Mouse (Mus musculus) lung, postnatal 0 days (tissue): Measurements from ENCODE around the gene Slc22a6. TPM values are rescaled to one million over a fixed set of nuclear protein-coding genes. Genes with fewer than 3 reads are reported as not detected.

ENCODE experiments used
- ATAC-seq: fragments of 200-750 bp; cut with Nextera tagmentation; 2 replicates; pipeline ENCODE4 v1.8.0; 2017; ENCODE audit warnings: moderate library complexity
- DNase-seq: peaks from one replicate; pipeline ENCODE4 v3.0.0-alpha.2; 2016; ENCODE audit warnings: low spot score
- H3K27ac ChIP-seq: fragments of 300-500 bp; sonication (generic); 2 replicates; pipeline ENCODE4 v1.5.1; 2014; ENCODE audit warnings: antibody characterized with exemption, mild to moderate bottlenecking, low read length, mixed read lengths
- H3K27me3 ChIP-seq: fragments of 300-500 bp; sonication (generic); replicated peaks from 2 replicates; pipeline ENCODE4 v1.6.1; 2014; ENCODE audit warnings: low read length, mixed read lengths; ENCODE audit not compliant: insufficient read depth
- H3K36me3 ChIP-seq: fragments of 300-500 bp; sonication (generic); 2 replicates; pipeline ENCODE4 v1.6.1; 2014; ENCODE audit warnings: low read length, mixed read lengths; ENCODE audit not compliant: insufficient read depth
- H3K4me1 ChIP-seq: fragments of 300-500 bp; sonication (generic); 2 replicates; pipeline ENCODE4 v1.6.1; 2014; ENCODE audit warnings: antibody characterized with exemption, low read depth, low read length, mixed read lengths; ENCODE audit not compliant: insufficient read depth
- H3K4me2 ChIP-seq: fragments of 300-500 bp; sonication (generic); replicated peaks from 2 replicates; pipeline ENCODE4 v1.6.1; 2014; ENCODE audit warnings: low read depth, mild to moderate bottlenecking, low read length, moderate library complexity, mixed read lengths
- H3K4me3 ChIP-seq: fragments of 300-500 bp; sonication (generic); 2 replicates; pipeline ENCODE4 v1.5.1; 2014; ENCODE audit warnings: low read depth, low read length
- H3K9ac ChIP-seq: fragments of 300-500 bp; sonication (generic); replicated peaks from 2 replicates; pipeline ENCODE4 v1.6.1; 2014; ENCODE audit warnings: low read depth, mild to moderate bottlenecking
- H3K9me3 ChIP-seq: fragments of 300-500 bp; sonication (generic); 2 replicates; pipeline ENCODE4 v1.6.1; 2016; ENCODE audit warnings: low read length, mixed read lengths
- CTCF ChIP-seq: IDR thresholded peaks from 2 replicates; pipeline ENCODE4 v1.5.1; 2016; ENCODE audit warnings: antibody characterized with exemption, mild to moderate bottlenecking
- EP300 ChIP-seq: IDR thresholded peaks from 2 replicates; pipeline ENCODE4 v1.6.1; 2016; ENCODE audit warnings: antibody characterized with exemption, mild to moderate bottlenecking, control low read depth
- WGBS: fragments of 180-500 bp; shearing (Covaris S2); extraction: QIAGEN DNeasy Blood & Tissue Kit; methylation state at CpG from one replicate; pipeline ENCODE4 v1.1.7; 2014; 5-methylcytosine and 5-hydroxymethylcytosine counted together
- polyA plus RNA-seq: library from polyadenylated mRNA; unstranded; fragments of >200 nt; fragmentation: Nextera tagmentation; extraction: Ambion mirVana; gene quantifications from 2 replicates; pipeline ENCODE4 v1.2.1, GENCODE M21; 2015

The Slc22a6 gene
- polyA plus RNA-seq, 1 experiment from 2014 or later, result not detected

- no peaks in the 10 kb centered on the region for H3K9me3 ChIP-seq
- no peaks in the 10 kb centered on the region for H3K36me3 ChIP-seq
- no peaks in the 10 kb centered on the region for H3K27me3 ChIP-seq
- no peaks in the 10 kb centered on the region for H3K4me1 ChIP-seq
- DNase-seq (no peak), ATAC-seq (no peak)
- H3K4me2 ChIP-seq, result no peak overlapping the region
- H3K9ac ChIP-seq, result no peak overlapping the region
- 75% methylated on average over 2 of the region's 2 CpGs for WGBS
- H3K4me3 ChIP-seq, result no peak overlapping the region
- H3K27ac ChIP-seq, result no peak overlapping the region
- TF ChIP-seq CTCF (no peak), EP300 (no peak)
Measured at GRCm38 (mm10) chr19:8646393-8646792, 28.6 kb downstream of the Slc22a6 start.

DNA sequence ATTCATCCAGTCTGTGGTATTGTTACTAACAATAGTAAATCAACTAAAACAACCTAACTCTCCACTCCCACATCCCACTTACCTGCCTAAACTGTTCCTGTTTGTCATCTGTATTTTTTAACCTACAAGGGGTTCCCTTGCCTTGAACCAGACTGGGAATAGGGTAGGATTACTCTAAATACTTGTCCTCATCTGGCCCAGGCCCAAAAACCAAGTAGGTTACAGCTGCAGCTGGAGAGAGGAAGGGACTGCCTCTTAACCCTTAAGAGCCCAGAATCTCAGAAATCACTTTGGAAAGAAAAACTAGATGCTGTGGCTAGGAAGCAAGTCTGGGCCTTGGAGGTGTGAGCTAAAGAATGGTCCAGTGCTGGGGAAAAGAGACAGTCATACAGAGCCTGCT, 38.0 kb downstream of the Slc22a6 start:
- Histone ChIP-seq H3K4me1 (no peaks in the 10 kb centered on the region), H3K27me3 (no peaks in the 10 kb centered on the region), H3K4me2 (no peak overlapping the region), H3K4me3 (no peak overlapping the region), H3K36me3 (no peaks in the 10 kb centered on the region), H3K9me3 (no peaks in the 10 kb centered on the region), H3K9ac (no peak overlapping the region), H3K27ac (no peak overlapping the region)
- DNase-seq (no peak), ATAC-seq (no peak)
- TF ChIP-seq EP300 (no peak), CTCF (no peak)

- TF ChIP-seq CTCF (no peak), EP300 (peak; percentile 24; the same call in 1 of the 2 replicates)
- Histone ChIP-seq H3K4me1 (no peaks in the 10 kb centered on the region), H3K36me3 (no peaks in the 10 kb centered on the region), H3K27me3 (no peaks in the 10 kb centered on the region), H3K4me2 (no peak overlapping the region), H3K27ac (no peak overlapping the region), H3K9ac (no peak overlapping the region), H3K4me3 (no peak overlapping the region), H3K9me3 (no peaks in the 10 kb centered on the region)
- ATAC-seq, result peak; percentile 28; the same call in 1 of the 2 replicates
- 75% methylated on average over 4 of the region's 4 CpGs for WGBS
- no peak for DNase-seq
Measured at GRCm38 (mm10) chr19:8656341-8656740, 38.5 kb downstream of the Slc22a6 start.

- under 1% methylated on average over 35 of the region's 35 CpGs for WGBS
- H3K4me3 ChIP-seq, result peak overlapping the region; percentile 36
- no peaks in the 10 kb centered on the region for H3K36me3 ChIP-seq
- TF ChIP-seq CTCF, result no peak; the same call in 1 of the 2 replicates
- TF ChIP-seq EP300, result no peak
- 0 out of 2 replicates have a peak, but pooled peaks cover 4% of the 10 kb centered on the region for H3K4me1 ChIP-seq
- DNase-seq, result no peak
- ATAC-seq, result peak; percentile 15; the same call in 1 of the 2 replicates
- H3K9me3 ChIP-seq, result no peaks in the 10 kb centered on the region
- no peak overlapping the region for H3K27ac ChIP-seq
- peak overlapping the region; percentile 87 for H3K4me2 ChIP-seq
- H3K27me3 ChIP-seq, result no peaks in the 10 kb centered on the region
- H3K9ac ChIP-seq, result 0 out of 2 replicates have a peak overlapping the region, but pooled peaks have one; percentile 8
Measured at GRCm38 (mm10) chr19:8661821-8662307, 44.0 kb downstream of the Slc22a6 start.

- Histone ChIP-seq H3K36me3 (no peaks in the 10 kb centered on the region), H3K4me1 (0 out of 2 replicates have a peak, but pooled peaks cover 4% of the 10 kb centered on the region), H3K9me3 (no peaks in the 10 kb centered on the region), H3K4me2 (peak overlapping the region; percentile 87), H3K27ac (no peak overlapping the region), H3K4me3 (peak overlapping the region; percentile 36; the same call in 1 of the 2 replicates), H3K27me3 (no peaks in the 10 kb centered on the region), H3K9ac (no peak overlapping the region)
- WGBS, result 3% methylated on average over 11 of the region's 11 CpGs
- peak; percentile 61 for ATAC-seq
- TF ChIP-seq EP300, result no peak
- TF ChIP-seq CTCF, result peak; percentile 73
- peak; percentile 62 for DNase-seq
Measured at GRCm38 (mm10) chr19:8662337-8662736, 44.5 kb downstream of the Slc22a6 start.

DNA sequence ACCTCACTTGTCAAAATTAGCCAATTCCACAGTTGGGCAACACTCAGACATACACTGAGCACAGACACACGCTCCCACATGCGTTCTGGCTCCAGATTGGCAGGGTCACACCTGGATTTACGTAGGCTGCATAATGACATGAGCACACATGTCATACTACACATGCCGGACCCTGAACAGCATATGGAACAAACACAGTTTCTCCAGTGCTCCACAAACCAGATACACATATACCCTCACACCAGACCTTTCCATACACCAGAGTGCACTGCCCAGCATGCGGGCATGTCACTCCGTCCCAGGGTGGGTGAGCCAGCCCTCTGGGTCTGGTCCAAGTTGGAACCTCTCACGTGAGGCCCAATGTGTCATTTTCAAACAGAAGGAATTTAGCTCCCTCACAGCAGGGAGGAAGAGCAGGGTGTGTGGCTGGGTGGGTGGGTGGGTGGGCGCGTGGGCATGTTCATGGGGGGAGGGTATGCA, 45.6 kb downstream of the Slc22a6 start, which contains the start of gene Chrm1:
Gene Chrm1, plus strand, starts transcription at position 430 of the 480 bp plus-strand sequence.
- DNase-seq (no peak), ATAC-seq (0 out of 2 replicates have a peak, but pooled peaks have one; percentile 14)
- no peaks in the 10 kb centered on the region for H3K27me3 ChIP-seq
- 54% methylated on average over 9 of the region's 9 CpGs for WGBS
- TF ChIP-seq EP300, result no peak
- TF ChIP-seq CTCF, result no peak
- no peak within 1 kb of the TSS for H3K9ac ChIP-seq
- H3K4me2 ChIP-seq, result peak within 1 kb of the TSS; percentile 87; the same call in 1 of the 2 replicates
- H3K4me3 ChIP-seq, result no peak within 1 kb of the TSS
- 0 out of 2 replicates have a peak, but pooled peaks cover 4% of the 10 kb centered on the region for H3K4me1 ChIP-seq
- H3K27ac ChIP-seq, result no peak within 1 kb of the TSS
- H3K9me3 ChIP-seq, result no peaks in the 10 kb centered on the region
- H3K36me3 ChIP-seq, result no peaks in the 10 kb centered on the region
